Mouse (Mus musculus) embryonic facial prominence, embryonic 14.5 days (tissue): ENCODE data around the gene Hecw2. TPM values are rescaled to one million over a fixed set of nuclear protein-coding genes. Genes with fewer than 3 reads are reported as not detected.
A peak's percentile ranks its signal among the peaks of the same experiment; 100 is the strongest.

Experiments
- ATAC-seq: fragments of 200-750 bp; cut with Nextera tagmentation; 2 replicates; pipeline ENCODE4 v1.8.0; 2017; ENCODE audit warnings: low read depth, moderate number of reproducible peaks, moderate TSS enrichment
- DNase-seq: peaks from one replicate; pipeline ENCODE4 v3.0.0-alpha.2; 2015; ENCODE audit warnings: low spot score
- H3K27ac ChIP-seq: fragments of 300-500 bp; sonication (generic); replicated peaks from 2 replicates; pipeline ENCODE4 v1.5.1; 2014; ENCODE audit warnings: low read depth, mild to moderate bottlenecking, low read length, moderate library complexity
- H3K27me3 ChIP-seq: fragments of 300-500 bp; sonication (generic); replicated peaks from 2 replicates; pipeline ENCODE4 v1.6.1; 2014; ENCODE audit warnings: low read length; ENCODE audit not compliant: control insufficient read depth, insufficient read depth
- H3K36me3 ChIP-seq: fragments of 300-500 bp; sonication (generic); 2 replicates; pipeline ENCODE4 v1.6.1; 2014; ENCODE audit warnings: low read length, mixed read lengths; ENCODE audit not compliant: control insufficient read depth, insufficient read depth
- H3K4me1 ChIP-seq: fragments of 300-500 bp; sonication (generic); 2 replicates; pipeline ENCODE4 v1.6.1; 2014; ENCODE audit warnings: antibody characterized with exemption, low read length; ENCODE audit not compliant: control insufficient read depth, insufficient read depth
- H3K4me2 ChIP-seq: fragments of 300-500 bp; sonication (generic); 2 replicates; pipeline ENCODE4 v1.6.1; 2014; ENCODE audit warnings: low read depth, mild to moderate bottlenecking, low read length, moderate library complexity, mixed read lengths
- H3K4me3 ChIP-seq: fragments of 300-500 bp; sonication (generic); 2 replicates; pipeline ENCODE4 v1.5.1; 2014; ENCODE audit warnings: low read depth, mild to moderate bottlenecking, low read length
- H3K9ac ChIP-seq: fragments of 300-500 bp; sonication (generic); 2 replicates; pipeline ENCODE4 v1.6.1; 2014; ENCODE audit warnings: low read depth, mild to moderate bottlenecking, low read length, moderate library complexity, mixed read lengths
- H3K9me3 ChIP-seq: fragments of 300-500 bp; sonication (generic); 2 replicates; pipeline ENCODE4 v1.6.1; 2016; ENCODE audit warnings: low read length; ENCODE audit not compliant: control insufficient read depth
- WGBS: fragments of 180-500 bp; shearing (Covaris S2); extraction: QIAGEN DNeasy Blood & Tissue Kit; methylation state at CpG from one replicate; pipeline ENCODE4 v1.1.7; 2014; 5-methylcytosine and 5-hydroxymethylcytosine counted together
- polyA plus RNA-seq: library from polyadenylated mRNA; unstranded; fragments of >200 nt; fragmentation: Nextera tagmentation; extraction: Ambion mirVana; gene quantifications from 2 replicates; pipeline ENCODE4 v1.2.1, GENCODE M21; 2014

Gene Hecw2
- polyA plus RNA-seq, 1 experiment from 2014 or later = 4.8 TPM

- Histone ChIP-seq H3K36me3 (no peaks in the 10 kb centered on the region), H3K4me3 (no peak overlapping the region), H3K4me1 (no peaks in the 10 kb centered on the region), H3K27me3 (no peaks in the 10 kb centered on the region), H3K9ac (no peak overlapping the region), H3K9me3 (no peaks in the 10 kb centered on the region), H3K4me2 (no peak overlapping the region), H3K27ac (no peak overlapping the region)
- WGBS = 83% methylated on average over 3 of the region's 3 CpGs
- DNase-seq = no peak
- ATAC-seq = no peak
Observed at GRCm38 (mm10) chr1:53852086-53852610, 342.8 kb downstream of the Hecw2 start.

GRCm38 (mm10) chr1:53851334-53851733, 343.6 kb downstream of the Hecw2 start:
- no peak for DNase-seq
- no peaks in the 10 kb centered on the region for H3K27me3 ChIP-seq
- ATAC-seq = no peak

GRCm38 (mm10) chr1:53850891-53851290, 344.1 kb downstream of the Hecw2 start:
- Histone ChIP-seq H3K27me3 (no peaks in the 10 kb centered on the region), H3K4me3 (no peak overlapping the region), H3K4me2 (no peak overlapping the region), H3K36me3 (no peaks in the 10 kb centered on the region), H3K9me3 (no peaks in the 10 kb centered on the region), H3K9ac (no peak overlapping the region), H3K27ac (no peak overlapping the region), H3K4me1 (0 out of 2 replicates have a peak, but pooled peaks cover 5% of the 10 kb centered on the region)
- DNase-seq (no peak), ATAC-seq (no peak)
- 83% methylated on average over 6 of the region's 6 CpGs for whole genome bisulfite sequencing

More at GRCm38 (mm10) chr1:53851334-53851733, 343.6 kb downstream of the Hecw2 start:
- no peaks in the 10 kb centered on the region for H3K9me3 ChIP-seq
- H3K4me3 ChIP-seq = no peak overlapping the region
- no peak overlapping the region for H3K4me2 ChIP-seq
- H3K9ac ChIP-seq = no peak overlapping the region
- H3K4me1 ChIP-seq = 0 out of 2 replicates have a peak, but pooled peaks cover under 1% of the 10 kb centered on the region
- H3K27ac ChIP-seq = no peak overlapping the region
- no peaks in the 10 kb centered on the region for H3K36me3 ChIP-seq
- WGBS = 58% methylated on average over 8 of the region's 8 CpGs

- H3K27me3 ChIP-seq = no peaks in the 10 kb centered on the region
- no peak overlapping the region for H3K4me3 ChIP-seq
- H3K4me2 ChIP-seq = no peak overlapping the region
- 0 out of 2 replicates have a peak, but pooled peaks cover 5% of the 10 kb centered on the region for H3K4me1 ChIP-seq
- WGBS = 58% methylated on average over 2 of the region's 2 CpGs
- ATAC-seq = no peak
- no peak for DNase-seq
- no peaks in the 10 kb centered on the region for H3K36me3 ChIP-seq
- no peak overlapping the region for H3K9ac ChIP-seq
- no peaks in the 10 kb centered on the region for H3K9me3 ChIP-seq
- peak overlapping the region; percentile 28; the same call in 1 of the 2 replicates for H3K27ac ChIP-seq
Observed at GRCm38 (mm10) chr1:53846665-53847237, 348.2 kb downstream of the Hecw2 start.

- Histone ChIP-seq H3K9me3 (no peaks in the 10 kb centered on the region), H3K4me1 (0 out of 2 replicates have a peak, but pooled peaks cover 5% of the 10 kb centered on the region), H3K36me3 (no peaks in the 10 kb centered on the region), H3K27ac (no peak overlapping the region), H3K4me3 (no peak overlapping the region), H3K4me2 (no peak overlapping the region), H3K9ac (no peak overlapping the region), H3K27me3 (no peaks in the 10 kb centered on the region)
- 64% methylated on average over 8 of the region's 8 CpGs for WGBS
- DNase-seq = peak; percentile 76
- ATAC-seq = peak; percentile 79
Observed at GRCm38 (mm10) chr1:53845854-53846253, 349.1 kb downstream of the Hecw2 start.

- H3K9me3 ChIP-seq = no peaks in the 10 kb centered on the region
- ATAC-seq = no peak
- WGBS = 67% methylated on average over 5 of the region's 5 CpGs
- H3K4me3 ChIP-seq = no peak overlapping the region
- no peak overlapping the region for H3K9ac ChIP-seq
- H3K27me3 ChIP-seq = no peaks in the 10 kb centered on the region
- no peak for DNase-seq
- H3K4me1 ChIP-seq = 0 out of 2 replicates have a peak, but pooled peaks cover 5% of the 10 kb centered on the region
- no peaks in the 10 kb centered on the region for H3K36me3 ChIP-seq
- no peak overlapping the region for H3K4me2 ChIP-seq
- peak overlapping the region; percentile 33; the same call in 1 of the 2 replicates for H3K27ac ChIP-seq
Observed at GRCm38 (mm10) chr1:53844914-53845612, 349.9 kb downstream of the Hecw2 start.

GRCm38 (mm10) chr1:53844122-53844913, 350.6 kb downstream of the Hecw2 start:
- Histone ChIP-seq H3K4me2 (no peak overlapping the region), H3K9ac (no peak overlapping the region), H3K4me3 (no peak overlapping the region), H3K27ac (no peak overlapping the region), H3K36me3 (no peaks in the 10 kb centered on the region), H3K9me3 (no peaks in the 10 kb centered on the region), H3K27me3 (no peaks in the 10 kb centered on the region), H3K4me1 (0 out of 2 replicates have a peak, but pooled peaks cover 5% of the 10 kb centered on the region)
- ATAC-seq (no peak), DNase-seq (no peak)
- 90% methylated on average over 8 of the region's 8 CpGs for WGBS

GRCm38 (mm10) chr1:53843051-53843450, 351.9 kb downstream of the Hecw2 start:
- Histone ChIP-seq H3K4me2 (no peak overlapping the region), H3K4me1 (0 out of 2 replicates have a peak, but pooled peaks cover 5% of the 10 kb centered on the region), H3K36me3 (no peaks in the 10 kb centered on the region), H3K9ac (no peak overlapping the region), H3K4me3 (no peak overlapping the region), H3K9me3 (no peaks in the 10 kb centered on the region), H3K27me3 (no peaks in the 10 kb centered on the region), H3K27ac (no peak overlapping the region)
- 69% methylated on average over 3 of the region's 3 CpGs for WGBS
- DNase-seq (no peak), ATAC-seq (no peak)
